Mouse (Mus musculus) small intestine, adult 2 months (tissue): ENCODE measurements at regions not wholly inside any gene's neighbourhood (a gene's known extent, or its start where the extent isn't known, plus 50 kb on each side); places are given as distances from the start of the nearest gene placed in this dataset.

Experiments used
- CTCF ChIP-seq: fragments of 200-500 bp; IDR thresholded peaks from 2 replicates; pipeline ENCODE4 v1.5.1; 2012; ENCODE audit warnings: low read depth, mild to moderate bottlenecking, control low read depth, inconsistent platforms, low read length, moderate library complexity, mixed read lengths; ENCODE audit not compliant: insufficient replicate concordance, insufficient read length; ENCODE audit errors: extremely low read depth
- POLR2A ChIP-seq: fragments of 200-500 bp; IDR thresholded peaks from 2 replicates; pipeline ENCODE4 v1.6.1; 2012; ENCODE audit warnings: low read depth, mild to moderate bottlenecking, control low read depth, inconsistent platforms, low read length, moderate library complexity

DNA sequence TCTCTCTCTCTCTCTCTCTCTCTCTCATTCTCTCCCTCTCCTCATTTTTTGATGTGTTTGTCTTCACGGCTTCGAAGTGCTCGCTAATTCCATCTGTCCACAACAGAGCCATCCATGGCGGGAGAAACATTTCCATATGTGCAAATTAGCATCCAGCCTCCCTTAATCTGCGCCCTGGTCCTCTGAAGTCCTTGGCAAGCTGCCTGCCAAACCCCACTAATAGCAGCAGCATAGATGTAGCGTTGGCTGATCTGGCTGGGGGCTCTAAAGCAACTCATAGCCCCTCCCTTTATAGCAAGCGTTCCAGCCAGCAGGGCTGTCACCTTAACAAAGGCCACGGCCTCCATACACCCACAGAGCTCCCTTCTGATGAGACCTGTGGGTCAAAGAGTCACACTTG is 272.3 kb upstream of the 3110018I06Rik start:
- TF ChIP-seq POLR2A, result no peak
- no peak for TF ChIP-seq CTCF
